Mouse (Mus musculus) CH12.LX (cell line): ENCODE data around the gene Olfr1250.

Experiments used
- BHLHE40 ChIP-seq: IDR thresholded peaks from 2 replicates; pipeline ENCODE4 v1.6.1; 2011; ENCODE audit warnings: mild to moderate bottlenecking, low read depth, low read length, improper control_type of control experiment
- CHD1 ChIP-seq: IDR thresholded peaks from 2 replicates; pipeline ENCODE4 v1.6.1; 2012; ENCODE audit warnings: low read depth, low read length, improper control_type of control experiment, inconsistent platforms
- CTCF ChIP-seq, 2 experiments: IDR thresholded peaks in 1 of 2; conservative IDR thresholded peaks in 1 of 2; 2 replicates each; pipeline ENCODE4 v1.5.1; 2011 to 2012; ENCODE audit warnings: low read depth in 2 of 2, low read length in 2 of 2, improper control_type of control experiment in 1 of 2, inconsistent platforms in 1 of 2, mild to moderate bottlenecking in 1 of 2, moderate library complexity in 1 of 2
- EP300 ChIP-seq: IDR thresholded peaks from 2 replicates; pipeline ENCODE4 v1.6.1; 2011; ENCODE audit warnings: low read length, improper control_type of control experiment
- POLR2A ChIP-seq: IDR thresholded peaks from 2 replicates; pipeline ENCODE4 v1.6.1; 2011; ENCODE audit warnings: low read depth, mild to moderate bottlenecking, improper control_type of control experiment, low read length
- ZC3H11A ChIP-seq: IDR thresholded peaks from 2 replicates; pipeline ENCODE4 v1.6.1; 2012; ENCODE audit warnings: low read depth, mild to moderate bottlenecking, inconsistent platforms, low read length, improper control_type of control experiment
- ZKSCAN1 ChIP-seq: IDR thresholded peaks from 2 replicates; pipeline ENCODE4 v1.6.1; 2012; ENCODE audit warnings: low read depth, inconsistent platforms, low read length, improper control_type of control experiment, borderline replicate concordance

DNA sequence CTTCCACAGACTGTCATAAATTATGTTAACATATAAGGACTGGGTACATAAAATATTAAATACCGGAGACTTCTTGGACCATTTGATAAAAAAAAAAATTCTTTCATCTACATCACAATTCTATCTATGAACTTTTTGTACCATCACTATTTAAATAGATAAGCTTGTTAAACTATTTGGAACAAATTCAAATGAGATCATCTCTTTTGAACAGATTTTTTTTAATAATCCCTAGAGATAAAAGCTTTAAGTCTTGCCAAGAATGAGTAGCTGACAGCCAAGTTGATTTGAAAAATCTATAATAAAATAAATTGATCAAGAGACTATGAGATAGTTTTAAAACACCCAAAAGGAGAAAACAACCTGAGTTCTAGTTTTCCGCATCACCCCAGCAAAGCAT lies 26.4 kb downstream of the Olfr1250 start, which contains the start of gene Olfr1249:
- TF ChIP-seq CTCF (conservative IDR thresholded peaks at IDR 0.05 in 1 of 2, IDR thresholded peaks at IDR 0.05 in 1 of 2; ENCODE audit: low read depth in 2 of 2, low read length in 2 of 2) (no peak), POLR2A (no peak), BHLHE40 (no peak), EP300 (no peak), ZKSCAN1 (no peak), ZC3H11A (no peak), CHD1 (no peak)
